Mouse (Mus musculus): ENCODE measurements at regions not wholly inside any gene's neighbourhood (a gene's known extent, or its start where the extent isn't known, plus 50 kb on each side); places are given as distances from the start of the nearest gene placed in this dataset.

DNA sequence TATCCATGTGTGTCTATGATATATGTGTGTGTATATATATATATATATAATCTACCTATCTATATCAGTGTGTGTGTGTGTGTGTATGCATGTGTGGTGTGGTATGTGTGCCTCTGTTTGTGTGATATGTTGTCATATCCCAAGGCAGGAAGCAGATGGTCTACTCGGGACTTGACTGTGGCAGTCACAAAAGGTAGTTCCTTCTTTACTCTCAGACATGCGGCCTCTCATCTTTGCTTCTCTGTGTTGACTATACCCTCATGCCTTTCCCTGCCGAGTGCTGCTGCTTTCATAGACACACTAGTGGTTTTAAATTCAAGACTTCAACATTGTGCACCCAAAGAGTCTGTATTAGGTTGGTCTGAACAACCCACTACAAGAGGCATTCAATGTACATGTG, 292.0 kb downstream of the Fut8 start:
- TF ChIP-seq CTCF (IDR thresholded peaks at IDR 0.05; ENCODE audit: extremely low read depth, insufficient read length, insufficient replicate concordance, low read depth, low read length) (no peak), POLR2A (IDR thresholded peaks at IDR 0.05; ENCODE audit: low read depth, low read length) (no peak)

Data from small intestine, adult 2 months (tissue).